25 mouse cellular contexts compared by ENCODE assay signal in genomic region chr1:38650031-38650430, GRCm38 (mm10). TPM values are rescaled to one million over a fixed set of nuclear protein-coding genes. Genes with fewer than 3 reads are reported as not detected.
DNase-seq lines count a peak whose midpoint lies in the region; ATAC-seq and TF ChIP-seq lines count a peak whose summit lies in the region.
"Had no signal": no experiment of that assay in that cellular context is flagged by ENCODE, and none has a peak within 500 bp of the region (broad histone marks: within the 10 kb centered on the region; RNA-seq: fewer than 3 reads in every experiment).

No protein-coding gene starts in this region.

- no peaks in the 10 kb centered on the region for H3K36me3 ChIP-seq in midbrain, embryonic 10.5 days
- no peaks in the 10 kb centered on the region for H3K36me3 ChIP-seq in midbrain, postnatal 0 days (ENCODE audit: insufficient read depth, low read length)
- no peaks in the 10 kb centered on the region for H3K36me3 ChIP-seq in embryonic facial prominence, embryonic 10.5 days (replicated peaks)
- H3K36me3 ChIP-seq: embryonic facial prominence, embryonic 13.5 days; forebrain, embryonic 12.5 days; forebrain, embryonic 15.5 days; heart, embryonic 10.5 days; heart, embryonic 13.5 days had no signal

- no peak overlapping the region for H3K4me3 ChIP-seq in midbrain, embryonic 10.5 days
- no peak overlapping the region for H3K4me3 ChIP-seq in midbrain, postnatal 0 days (ENCODE audit: low read depth, low read length)
- no peak overlapping the region for H3K4me3 ChIP-seq in embryonic facial prominence, embryonic 10.5 days
- H3K4me3 ChIP-seq: embryonic facial prominence, embryonic 13.5 days; erythroblast, embryonic 14.5 days; forebrain, embryonic 12.5 days; forebrain, embryonic 15.5 days; heart, adult 2 months; heart, embryonic 10.5 days; heart, embryonic 13.5 days had no signal

- ATAC-seq in midbrain, postnatal 0 days (ENCODE audit: low FRiP score), result no peak
- ATAC-seq: activated CD4-positive, CD25-positive, alpha-beta regulatory T cell, adult 4 months; forebrain, embryonic 15.5 days; hindbrain, postnatal 0 days; inflammation-experienced regulatory T-cells, adult 6 months; intestine, embryonic 16.5 days had no signal

- 65% methylated on average over 7 of the region's 7 CpGs for WGBS in midbrain, embryonic 10.5 days
- WGBS in midbrain, postnatal 0 days, result 82% methylated on average over 7 of the region's 7 CpGs
- WGBS in embryonic facial prominence, embryonic 10.5 days, result 63% methylated on average over 7 of the region's 7 CpGs

- peak; percentile 29 for DNase-seq in heart, adult 11 months
- no peak for DNase-seq in heart, postnatal 25 days (ENCODE audit: low spot score)
- peak; percentile 41 for DNase-seq in midbrain, embryonic 10.5 days (ENCODE audit: low spot score)
- DNase-seq in midbrain, postnatal 0 days (ENCODE audit: low spot score), result no peak
- peak; percentile 17 for DNase-seq in embryonic facial prominence, embryonic 10.5 days (ENCODE audit: low spot score)
- DNase-seq in left cerebral cortex, adult 9 months (ENCODE audit: low spot score in 2 of 2), result no peak
- DNase-seq: adrenal gland, adult 8-10 months; adrenal gland, postnatal 25 days; cerebellum, adult 18-20 months; cerebellum, adult 9-10 months; cerebellum, postnatal 14 days; gastrocnemius, postnatal 25 days; heart, adult 2 months; heart, postnatal 14 days had no signal

- H3K27ac ChIP-seq in midbrain, embryonic 10.5 days (replicated peaks), result no peak overlapping the region
- H3K27ac ChIP-seq in midbrain, postnatal 0 days (ENCODE audit: low read depth, low read length), result no peak overlapping the region
- no peak overlapping the region; the same call in 1 of the 2 replicates for H3K27ac ChIP-seq in embryonic facial prominence, embryonic 10.5 days (replicated peaks)
- H3K27ac ChIP-seq: embryonic facial prominence, embryonic 13.5 days; forebrain, embryonic 12.5 days; forebrain, embryonic 15.5 days; heart, adult 2 months; heart, embryonic 10.5 days; heart, embryonic 13.5 days; hindbrain, embryonic 14.5 days; hindbrain, postnatal 0 days had no signal

- intact Hi-C loops in heart, postnatal 25 days (cut with DNase I), result no loop called here

- no peaks in the 10 kb centered on the region; the same call in 1 of the 2 replicates for H3K27me3 ChIP-seq in midbrain, embryonic 10.5 days (ENCODE audit: low read depth, poor library complexity, severe bottlenecking)
- H3K27me3 ChIP-seq in midbrain, postnatal 0 days (ENCODE audit: insufficient read depth, low read length), result no peaks in the 10 kb centered on the region
- no peaks in the 10 kb centered on the region for H3K27me3 ChIP-seq in embryonic facial prominence, embryonic 10.5 days (replicated peaks; ENCODE audit: low read depth, poor library complexity, severe bottlenecking)
- H3K27me3 ChIP-seq: embryonic facial prominence, embryonic 13.5 days; forebrain, embryonic 12.5 days; forebrain, embryonic 15.5 days; heart, embryonic 13.5 days had no signal

- H3K4me1 ChIP-seq in midbrain, embryonic 10.5 days, result peaks cover 23% of the 10 kb centered on the region
- H3K4me1 ChIP-seq in midbrain, postnatal 0 days (ENCODE audit: insufficient read depth, low read length), result no peaks in the 10 kb centered on the region
- peaks cover 36% of the 10 kb centered on the region for H3K4me1 ChIP-seq in embryonic facial prominence, embryonic 10.5 days
- H3K4me1 ChIP-seq: embryonic facial prominence, embryonic 13.5 days; forebrain, embryonic 12.5 days; forebrain, embryonic 15.5 days; heart, embryonic 13.5 days had no signal

- H3K4me2 ChIP-seq in midbrain, postnatal 0 days (ENCODE audit: low read depth, low read length, poor library complexity, severe bottlenecking), result no peak overlapping the region
- H3K4me2 ChIP-seq: embryonic facial prominence, embryonic 13.5 days; forebrain, embryonic 12.5 days; forebrain, embryonic 15.5 days; heart, embryonic 13.5 days; hindbrain, embryonic 14.5 days had no signal

- TF ChIP-seq CTCF in midbrain, postnatal 0 days (IDR thresholded peaks at IDR 0.05), result no peak

- H3K9ac ChIP-seq in midbrain, postnatal 0 days (replicated peaks; ENCODE audit: low read length, poor library complexity, severe bottlenecking), result no peak overlapping the region
- H3K9ac ChIP-seq: embryonic facial prominence, embryonic 13.5 days; forebrain, embryonic 12.5 days; forebrain, embryonic 15.5 days; heart, embryonic 13.5 days; hindbrain, embryonic 14.5 days had no signal

- no peaks in the 10 kb centered on the region for H3K9me3 ChIP-seq in midbrain, embryonic 10.5 days (replicated peaks)
- no peaks in the 10 kb centered on the region for H3K9me3 ChIP-seq in midbrain, postnatal 0 days (ENCODE audit: low read length)
- no peaks in the 10 kb centered on the region for H3K9me3 ChIP-seq in embryonic facial prominence, embryonic 10.5 days
- H3K9me3 ChIP-seq: embryonic facial prominence, embryonic 13.5 days; forebrain, embryonic 12.5 days; forebrain, embryonic 15.5 days; heart, embryonic 10.5 days had no signal

RNA-seq across cellular contexts. Expression of gene Aff3, which starts 14.7 kb away (rescaled TPM):
- total RNA-seq in heart, postnatal 25 days (2021), result 1 to 10 TPM; 1.8 to 3.4 TPM
- polyA plus RNA-seq in midbrain, embryonic 10.5 days (2016; fragmentation: Nextera tagmentation; extraction: Ambion mirVana), result 3.0 and 4.7 TPM in 2 replicates
- total RNA-seq in midbrain, postnatal 0 days (2014; rRNA removed), result 61.2 and 65.0 TPM in 2 replicates
- polyA plus RNA-seq in midbrain, postnatal 0 days (2015; fragmentation: Nextera tagmentation; extraction: Ambion mirVana), result 16.5 and 20.6 TPM in 2 replicates
- 8.7 and 9.7 TPM in 2 replicates for polyA plus RNA-seq in embryonic facial prominence, embryonic 10.5 days (2016; fragmentation: Nextera tagmentation; extraction: Ambion mirVana)

Comparison
In these comparisons a context has a peak if more than half of its experiments do, and no peak if none do; other contexts are left out.
1. DNase-seq: peak in heart, adult 11 months (single experiment), midbrain, embryonic 10.5 days (single experiment) and embryonic facial prominence, embryonic 10.5 days (single experiment); none in heart, postnatal 25 days (single experiment), midbrain, postnatal 0 days (single experiment) and left cerebral cortex, adult 9 months (0 of 2).